ENCODE assay signal across 22 mouse cellular contexts in genomic region chr5:132521358-132521873, GRCm38 (mm10). TPM values are rescaled to one million over a fixed set of nuclear protein-coding genes. Genes with fewer than 3 reads are reported as not detected.
DNase-seq lines count a peak whose midpoint lies in the region; ATAC-seq and TF ChIP-seq lines count a peak whose summit lies in the region.
"Had no signal": no experiment of that assay in that cellular context is flagged by ENCODE, and none has a peak within 500 bp of the region (broad histone marks: within the 10 kb centered on the region; RNA-seq: fewer than 3 reads in every experiment).

No protein-coding gene starts in this region.

- no peak for TF ChIP-seq POLR2A in ES-Bruce4 (IDR thresholded peaks at IDR 0.05; ENCODE audit: insufficient read depth, low read length)

- intact Hi-C loops in gastrocnemius, adult 2 months (cut with DNase I): no loop called here
- intact Hi-C loops in heart, postnatal 10 days (cut with DNase I): no loop called here

- 43% methylated on average over 12 of the region's 12 CpGs for WGBS in limb, embryonic 13.5 days

- no peaks in the 10 kb centered on the region for H3K9me3 ChIP-seq in ES-Bruce4 (replicated peaks; ENCODE audit: control insufficient read depth, insufficient read depth, low read length, poor library complexity, severe bottlenecking)
- H3K9me3 ChIP-seq in limb, embryonic 13.5 days: no peaks in the 10 kb centered on the region
- H3K9me3 ChIP-seq: liver, embryonic 12.5 days had no signal

- TF ChIP-seq EP300 in ES-Bruce4 (IDR thresholded peaks at IDR 0.05; ENCODE audit: insufficient read depth, low read depth, low read length): no peak

- H3K9ac ChIP-seq in ES-Bruce4 (ENCODE audit: low read depth, poor library complexity, severe bottlenecking): peak overlapping the region; percentile 44; the same call in 1 of the 2 replicates
- H3K9ac ChIP-seq in limb, embryonic 13.5 days: no peak overlapping the region; the same call in 1 of the 2 replicates
- H3K9ac ChIP-seq: liver, embryonic 12.5 days had no signal

- peaks cover 7% of the 10 kb centered on the region for H3K4me1 ChIP-seq in ES-Bruce4 (ENCODE audit: control insufficient read depth, insufficient read depth, low read length)
- peaks cover 85% of the 10 kb centered on the region for H3K4me1 ChIP-seq in limb, embryonic 13.5 days
- H3K4me1 ChIP-seq: liver, embryonic 12.5 days had no signal

- TF ChIP-seq CTCF in gastrocnemius, adult 2 months (IDR thresholded peaks at IDR 0.05): no peak
- TF ChIP-seq CTCF in ES-Bruce4 (IDR thresholded peaks at IDR 0.05; ENCODE audit: low read depth, low read length): no peak

- no peak for ATAC-seq in limb, embryonic 13.5 days (ENCODE audit: low FRiP score, low read depth)
- ATAC-seq: CD4-positive, CD25-positive, alpha-beta regulatory T cell, adult 4 months; forebrain, embryonic 14.5 days; hindbrain, postnatal 0 days; intestine, embryonic 16.5 days; liver, embryonic 12.5 days had no signal

- H3K4me2 ChIP-seq in limb, embryonic 13.5 days (replicated peaks): peak overlapping the region; percentile 30
- H3K4me2 ChIP-seq: liver, embryonic 12.5 days had no signal

- H3K27ac ChIP-seq in gastrocnemius, adult 2 months: peak overlapping the region; percentile 48
- peak overlapping the region; percentile 24; the same call in 1 of the 2 replicates for H3K27ac ChIP-seq in ES-Bruce4 (ENCODE audit: insufficient read depth, low read length)
- no peak overlapping the region for H3K27ac ChIP-seq in limb, embryonic 13.5 days
- H3K27ac ChIP-seq: hindbrain, postnatal 0 days; liver, embryonic 12.5 days had no signal

- no peak for DNase-seq in gastrocnemius, adult 2 months
- no peak for DNase-seq in gastrocnemius, postnatal 25 days
- peak; percentile 25 to 30 for DNase-seq in heart, postnatal 10 days
- no peak for DNase-seq in heart, postnatal 4 days
- DNase-seq in lung, postnatal 36 days: no peak
- DNase-seq: adrenal gland, postnatal 36 days; cerebellum, adult 11-12 months; cerebellum, postnatal 10 days; kidney, adult 9 months; kidney, postnatal 14 days; left cerebral cortex, postnatal 4 days; lung, adult 18-20 months; lung, postnatal 10 days; thymus, adult 2 months had no signal

- peak overlapping the region; percentile 47 for H3K4me3 ChIP-seq in gastrocnemius, adult 2 months
- H3K4me3 ChIP-seq in ES-Bruce4 (ENCODE audit: low read depth, low read length): no peak overlapping the region
- no peak overlapping the region for H3K4me3 ChIP-seq in limb, embryonic 13.5 days
- H3K4me3 ChIP-seq: liver, embryonic 12.5 days had no signal

- no peaks in the 10 kb centered on the region for H3K36me3 ChIP-seq in ES-Bruce4 (ENCODE audit: control insufficient read depth, insufficient read depth, low read length, poor library complexity, severe bottlenecking)
- no peaks in the 10 kb centered on the region for H3K36me3 ChIP-seq in limb, embryonic 13.5 days
- H3K36me3 ChIP-seq: liver, embryonic 12.5 days had no signal

- H3K27me3 ChIP-seq in ES-Bruce4 (ENCODE audit: control insufficient read depth, insufficient read depth, low read length, poor library complexity, severe bottlenecking): no peaks in the 10 kb centered on the region
- no peaks in the 10 kb centered on the region for H3K27me3 ChIP-seq in limb, embryonic 13.5 days
- H3K27me3 ChIP-seq: liver, embryonic 12.5 days had no signal

RNA-seq across cellular contexts. Expression of gene Auts2, which starts 21.7 kb away (rescaled TPM):
- 10 to 100 TPM; 13.0 to 31.1 TPM for total RNA-seq in gastrocnemius, adult 2 months (2021)
- 10 to 100 TPM; 13.4 to 35.1 TPM for total RNA-seq in gastrocnemius, postnatal 25 days (2021)
- total RNA-seq in heart, postnatal 10 days (2021): 10 to 100 TPM; 40.8 to 53.0 TPM
- total RNA-seq in heart, postnatal 4 days (2021): 10 to 100 TPM; 49.0 to 51.4 TPM
- 22.6 and 23.4 TPM in 2 replicates for polyA plus RNA-seq in ES-Bruce4 (2011; ENCODE audit: insufficient read depth, insufficient read length, low read depth, missing spikeins)
- 55.1 and 57.6 TPM in 2 replicates for polyA plus RNA-seq in limb, embryonic 13.5 days (2015; fragmentation: Nextera tagmentation; extraction: Ambion mirVana)
- total RNA-seq: monocyte, adult 5-6 weeks had no signal

Comparison
In these comparisons a context has a peak if more than half of its experiments do, and no peak if none do; other contexts are left out.
1. DNase-seq: peak in heart, postnatal 10 days (2 of 2); none in gastrocnemius, adult 2 months (single experiment), gastrocnemius, postnatal 25 days (single experiment), heart, postnatal 4 days (single experiment) and lung, postnatal 36 days (single experiment).